In genomic region chr8:70439055-70439847, GRCm38 (mm10) we compare ENCODE assay signal across 7 mouse cellular contexts. TPM values are rescaled to one million over a fixed set of nuclear protein-coding genes. Genes with fewer than 3 reads are reported as not detected.
DNase-seq lines count a peak whose midpoint lies in the region; ATAC-seq lines count a peak whose summit lies in the region.

Gene Crtc1, minus strand, starts transcription at chr8:70439579.

- H3K9me3 ChIP-seq in intestine, embryonic 16.5 days (ENCODE audit: control insufficient read depth, low read length): no peaks in the 10 kb centered on the region
- no peaks in the 10 kb centered on the region for H3K9me3 ChIP-seq in midbrain, embryonic 11.5 days (ENCODE audit: control insufficient read depth, low read length)

- peak within 1 kb of the TSS; percentile 66 for H3K4me3 ChIP-seq in intestine, embryonic 16.5 days (ENCODE audit: low read length)
- peak within 1 kb of the TSS; percentile 47 for H3K4me3 ChIP-seq in midbrain, embryonic 11.5 days (ENCODE audit: low read depth, low read length)

- H3K9ac ChIP-seq in intestine, embryonic 16.5 days (ENCODE audit: low read depth, low read length): peak within 1 kb of the TSS; percentile 71
- H3K9ac ChIP-seq in midbrain, embryonic 11.5 days (ENCODE audit: low read length): peak within 1 kb of the TSS; percentile 70

- H3K36me3 ChIP-seq in intestine, embryonic 16.5 days (ENCODE audit: control insufficient read depth, insufficient read depth, low read length): no peaks in the 10 kb centered on the region
- H3K36me3 ChIP-seq in midbrain, embryonic 11.5 days (ENCODE audit: control insufficient read depth, insufficient read depth, low read length): no peaks in the 10 kb centered on the region

- peak within 1 kb of the TSS; percentile 91 for H3K4me2 ChIP-seq in intestine, embryonic 16.5 days (ENCODE audit: low read depth, low read length)
- peak within 1 kb of the TSS; percentile 78 for H3K4me2 ChIP-seq in midbrain, embryonic 11.5 days

- intact Hi-C loops in left cerebral cortex, postnatal 36 days (cut with DNase I): loop anchor here (5.0 kb wide), 1 partner anchor 63 kb away; no protein-coding TSS in a partner anchor

- H3K27ac ChIP-seq in intestine, embryonic 16.5 days (ENCODE audit: low read length): peak within 1 kb of the TSS; percentile 43; the same call in 1 of the 2 replicates
- H3K27ac ChIP-seq in midbrain, embryonic 11.5 days (ENCODE audit: low read depth, low read length): peak within 1 kb of the TSS; percentile 63

- 1% methylated on average over 67 of the region's 70 CpGs for WGBS in intestine, embryonic 16.5 days
- WGBS in midbrain, embryonic 11.5 days: under 1% methylated on average over 68 of the region's 70 CpGs

- ATAC-seq in intestine, embryonic 16.5 days: peak; percentile 99
- ATAC-seq in midbrain, embryonic 11.5 days (ENCODE audit: low FRiP score): peak; percentile 98

- no peaks in the 10 kb centered on the region for H3K27me3 ChIP-seq in intestine, embryonic 16.5 days (replicated peaks; ENCODE audit: control insufficient read depth, insufficient read depth, low read length)
- H3K27me3 ChIP-seq in midbrain, embryonic 11.5 days (ENCODE audit: control insufficient read depth, insufficient read depth, low read length): no peaks in the 10 kb centered on the region

- DNase-seq in adrenal gland, adult 2 months: peak; percentile 99
- peak; percentile 96 for DNase-seq in embryo, embryonic 11.5 days (ENCODE audit: low read depth, low spot score)
- DNase-seq in gastrocnemius, postnatal 4 days (ENCODE audit: low spot score in 2 of 2): peak; percentile 96 to 97
- peak; percentile 96 to 97 for DNase-seq in left cerebral cortex, postnatal 36 days (ENCODE audit: low spot score in 2 of 2)
- DNase-seq in midbrain, embryonic 11.5 days (ENCODE audit: low spot score, missing footprints): peak; percentile 100
- peak; percentile 97 for DNase-seq in skeletal muscle tissue, adult 2 months (ENCODE audit: low read depth, low spot score)

- H3K4me1 ChIP-seq in intestine, embryonic 16.5 days (ENCODE audit: control insufficient read depth, insufficient read depth, low read length): peaks cover 10% of the 10 kb centered on the region
- peaks cover 8% of the 10 kb centered on the region for H3K4me1 ChIP-seq in midbrain, embryonic 11.5 days (ENCODE audit: control insufficient read depth, insufficient read depth, low read length)

RNA-seq across cellular contexts. Expression of gene Crtc1, which starts in this region (rescaled TPM):
- total RNA-seq in adrenal gland, adult 2 months (2021): 10 to 100 TPM; 20.6 to 25.0 TPM
- 48.5 and 50.5 TPM in 2 replicates for polyA plus RNA-seq in adrenal gland, adult 2 months (2012; rRNA removed)
- total RNA-seq in gastrocnemius, postnatal 4 days (2021): 10 to 100 TPM; 16.4 to 20.8 TPM
- polyA plus RNA-seq in intestine, embryonic 16.5 days (2015; fragmentation: Nextera tagmentation; extraction: Ambion mirVana): 12.9 and 16.4 TPM in 2 replicates
- total RNA-seq in left cerebral cortex, postnatal 36 days (2021): 100 to 1,000 TPM; 116 to 140 TPM
- polyA plus RNA-seq in midbrain, embryonic 11.5 days (2014; fragmentation: Nextera tagmentation; extraction: Ambion mirVana): 11.8 and 12.9 TPM in 2 replicates

Comparison
In these comparisons a context has a peak if more than half of its experiments do, and no peak if none do; other contexts are left out.
1. Peak in every context shown above with its lines: DNase-seq, ATAC-seq, H3K4me3 ChIP-seq and H3K27ac ChIP-seq.
2. RNA of gene Crtc1 (total RNA-seq): 116 to 140 TPM in left cerebral cortex, postnatal 36 days; 20.6 to 25.0 TPM in adrenal gland, adult 2 months and 16.4 to 20.8 TPM in gastrocnemius, postnatal 4 days; every median in the first group is over 4 times any median in the second.